Mouse (Mus musculus) erythroblast, embryonic 14.5 days (primary cell): ENCODE measurements around the gene Pck2.

Experiments
- GATA1 ChIP-seq: IDR thresholded peaks from 2 replicates; pipeline ENCODE4 v1.6.1; 2012; ENCODE audit warnings: low read length, inconsistent platforms, mixed read lengths
- TAL1 ChIP-seq: IDR thresholded peaks from 3 replicates; pipeline ENCODE4 v1.6.1; 2012; ENCODE audit warnings: low read length, inconsistent platforms, mixed read lengths

DNA sequence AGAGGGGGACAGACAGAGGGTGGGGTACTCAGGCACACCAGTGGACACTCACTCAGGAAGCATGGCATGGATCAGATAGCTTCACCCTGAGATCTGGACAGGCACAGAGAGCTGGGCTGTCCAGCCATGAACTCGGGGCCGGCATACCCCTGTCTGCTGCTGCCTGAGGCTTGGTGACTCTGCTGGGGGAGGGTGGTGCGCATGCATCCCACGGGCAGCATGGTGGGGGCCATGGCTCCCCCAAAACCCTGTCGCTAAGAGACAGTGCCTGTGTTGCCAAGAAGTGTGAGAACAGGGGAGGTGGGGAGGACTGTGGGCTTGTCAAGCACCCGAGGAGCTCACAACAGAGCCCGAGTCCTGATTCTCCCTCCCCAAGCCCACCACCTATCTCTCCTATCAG is 29.0 kb upstream of the Pck2 start:
- TF ChIP-seq GATA1: no peak
- no peak for TF ChIP-seq TAL1
